Mouse (Mus musculus) cerebellum, postnatal 25 days (tissue): Measurements from ENCODE around the gene Usp10.
A peak's percentile ranks its signal among the peaks of the same experiment; 100 is the strongest.

Experiments used
- DNase-seq, 2 experiments: peaks; one replicate each; pipeline ENCODE4 v3.0.0; 2021; ENCODE audit warnings: mixed read lengths in 2 of 2

Gene Usp10

GRCm38 (mm10) chr8:119909944-119910546 lies at the start of gene Usp10:
Gene Usp10, plus strand, starts transcription at chr8:119910360.
- no peak for DNase-seq

- DNase-seq = peak; percentile 97 to 99
Observed at GRCm38 (mm10) chr8:119861706-119862389, 48.3 kb upstream of the Usp10 start, which contains the start of gene Klhl36. Gene Klhl36, plus strand, starts transcription at chr8:119862266.

- no peak for DNase-seq
Observed at GRCm38 (mm10) chr8:119862390-119862734, 47.8 kb upstream of the Usp10 start.

- no peak for DNase-seq
Observed at GRCm38 (mm10) chr8:119862749-119863148, 47.4 kb upstream of the Usp10 start.

- DNase-seq = no peak
Observed at GRCm38 (mm10) chr8:119869616-119870015, 40.5 kb upstream of the Usp10 start.

GRCm38 (mm10) chr8:119873181-119873580 lies 37.0 kb upstream of the Usp10 start:
- no peak for DNase-seq

GRCm38 (mm10) chr8:119881301-119881700 lies 28.9 kb upstream of the Usp10 start:
- DNase-seq = no peak

GRCm38 (mm10) chr8:119881917-119882316 lies 28.2 kb upstream of the Usp10 start:
- no peak for DNase-seq

- no peak for DNase-seq
Observed at GRCm38 (mm10) chr8:119883281-119883680, 26.9 kb upstream of the Usp10 start.

GRCm38 (mm10) chr8:119885612-119886011 lies 24.5 kb upstream of the Usp10 start:
- DNase-seq = peak; percentile 47 to 65

GRCm38 (mm10) chr8:119887130-119887529 lies 23.0 kb upstream of the Usp10 start:
- DNase-seq = peak; percentile 30 to 58

GRCm38 (mm10) chr8:119888012-119888411 lies 22.1 kb upstream of the Usp10 start:
- DNase-seq = no peak

GRCm38 (mm10) chr8:119897069-119897468 lies 13.1 kb upstream of the Usp10 start:
- no peak for DNase-seq

GRCm38 (mm10) chr8:119897933-119898332 lies 12.2 kb upstream of the Usp10 start:
- DNase-seq = no peak

- no peak for DNase-seq
Observed at GRCm38 (mm10) chr8:119901349-119901748, 8.8 kb upstream of the Usp10 start.

- DNase-seq = no peak
Observed at GRCm38 (mm10) chr8:119901952-119902351, 8.2 kb upstream of the Usp10 start.

- no peak for DNase-seq
Observed at GRCm38 (mm10) chr8:119904323-119904911, 5.7 kb upstream of the Usp10 start.

GRCm38 (mm10) chr8:119910547-119911257 lies 542 bp downstream of the Usp10 start, which contains the start of gene Gm20388:
Gene Gm20388, plus strand, starts transcription at chr8:119910841.
- peak; percentile 97 to 99 for DNase-seq

- DNase-seq = no peak
Observed at GRCm38 (mm10) chr8:119911258-119911962, 1.2 kb downstream of the Usp10 start.

GRCm38 (mm10) chr8:119912643-119913042 lies 2.5 kb downstream of the Usp10 start:
- no peak for DNase-seq

- no peak for DNase-seq
Observed at GRCm38 (mm10) chr8:119913181-119913580, 3.0 kb downstream of the Usp10 start.

- DNase-seq = no peak
Observed at GRCm38 (mm10) chr8:119914161-119914560, 4.0 kb downstream of the Usp10 start.

GRCm38 (mm10) chr8:119915298-119915697 lies 5.1 kb downstream of the Usp10 start:
- DNase-seq = no peak
